Mouse (Mus musculus) forebrain, embryonic 11.5 days (tissue): ENCODE results near the gene Acbd4. TPM values are rescaled to one million over a fixed set of nuclear protein-coding genes. Genes with fewer than 3 reads are reported as not detected.

Source experiments
- ATAC-seq: fragments of 200-750 bp; cut with Nextera tagmentation; replicated peaks from 2 replicates; pipeline ENCODE4 v1.8.0; 2017; ENCODE audit warnings: moderate TSS enrichment; ENCODE audit not compliant: low FRiP score
- DNase-seq: peaks from one replicate; pipeline ENCODE4 v3.0.0-alpha.2; 2017; ENCODE audit warnings: low spot score
- H3K27ac ChIP-seq: fragments of 300-500 bp; sonication (generic); 2 replicates; pipeline ENCODE4 v1.5.1; 2014; ENCODE audit warnings: low read depth, low read length
- H3K27me3 ChIP-seq: fragments of 300-500 bp; sonication (generic); 2 replicates; pipeline ENCODE4 v1.6.1; 2014; ENCODE audit warnings: mild to moderate bottlenecking, low read length, mixed read lengths; ENCODE audit not compliant: control insufficient read depth, insufficient read depth
- H3K36me3 ChIP-seq: fragments of 300-500 bp; sonication (generic); 2 replicates; pipeline ENCODE4 v1.6.1; 2014; ENCODE audit warnings: mild to moderate bottlenecking, low read length, moderate library complexity, mixed read lengths; ENCODE audit not compliant: control insufficient read depth, insufficient read depth
- H3K4me1 ChIP-seq: fragments of 300-500 bp; sonication (generic); replicated peaks from 2 replicates; pipeline ENCODE4 v1.6.1; 2014; ENCODE audit warnings: low read length, mixed read lengths; ENCODE audit not compliant: control insufficient read depth, insufficient read depth
- H3K4me2 ChIP-seq: fragments of 300-500 bp; sonication (generic); 2 replicates; pipeline ENCODE4 v1.6.1; 2014; ENCODE audit warnings: low read depth, mild to moderate bottlenecking, low read length, moderate library complexity, mixed read lengths; ENCODE audit not compliant: severe bottlenecking
- H3K4me3 ChIP-seq: fragments of 300-500 bp; sonication (generic); 2 replicates; pipeline ENCODE4 v1.5.1; 2014; ENCODE audit warnings: low read depth, low read length
- H3K9ac ChIP-seq: fragments of 300-500 bp; sonication (generic); 2 replicates; pipeline ENCODE4 v1.6.1; 2014; ENCODE audit warnings: low read length
- H3K9me3 ChIP-seq: fragments of 300-500 bp; sonication (generic); 2 replicates; pipeline ENCODE4 v1.6.1; 2016; ENCODE audit warnings: low read length, mixed read lengths; ENCODE audit not compliant: control insufficient read depth
- WGBS: fragments of 180-500 bp; shearing (Covaris S2); extraction: QIAGEN DNeasy Blood & Tissue Kit; methylation state at CpG from one replicate; pipeline ENCODE4 v1.1.7; 2014; 5-methylcytosine and 5-hydroxymethylcytosine counted together
- polyA plus RNA-seq: library from polyadenylated mRNA; unstranded; fragments of >200 nt; fragmentation: Nextera tagmentation; extraction: Ambion mirVana; gene quantifications from 2 replicates; pipeline ENCODE4 v1.2.1, GENCODE M21; 2014

The Acbd4 gene
- 7.8 and 8.1 TPM in 2 replicates for polyA plus RNA-seq

DNA sequence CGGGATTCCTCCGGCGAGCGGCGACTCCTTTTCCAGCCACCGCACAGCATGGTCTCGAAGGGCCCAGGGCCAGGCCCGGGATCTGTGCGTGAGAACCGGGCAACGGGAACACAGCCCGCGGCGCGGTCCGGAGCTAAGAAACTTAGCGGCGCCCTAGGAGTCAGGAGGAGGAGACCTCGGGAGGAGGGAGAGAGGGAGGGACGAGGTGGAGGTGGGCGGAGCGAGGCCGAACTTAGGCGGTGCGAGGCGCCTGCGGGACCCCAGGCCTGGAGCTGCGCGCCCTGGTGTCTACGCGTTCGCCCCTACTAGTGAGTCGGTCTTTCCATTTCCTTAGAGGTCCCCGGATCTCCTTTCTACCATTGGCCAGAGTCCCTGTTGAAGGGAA is at the start of gene Acbd4, which contains the start of gene Plcd3:
Acbd4 (plus strand) TSS at position 202 of the 385 bp plus-strand sequence.
Plcd3 (minus strand) TSS at position 178 of the 385 bp plus-strand sequence.
- Histone ChIP-seq H3K36me3 (no peaks in the 10 kb centered on the region), H3K27me3 (peaks cover 31% of the 10 kb centered on the region), H3K9me3 (no peaks in the 10 kb centered on the region), H3K4me3 (peak within 1 kb of the TSS; percentile 42), H3K4me2 (peak within 1 kb of the TSS; percentile 85), H3K4me1 (peaks cover 16% of the 10 kb centered on the region), H3K9ac (peak within 1 kb of the TSS; percentile 51), H3K27ac (no peak within 1 kb of the TSS)
- peak; percentile 26; the same call in 1 of the 2 replicates for ATAC-seq
- peak; percentile 79 for DNase-seq
- WGBS = under 1% methylated on average over 34 of the region's 34 CpGs

DNA sequence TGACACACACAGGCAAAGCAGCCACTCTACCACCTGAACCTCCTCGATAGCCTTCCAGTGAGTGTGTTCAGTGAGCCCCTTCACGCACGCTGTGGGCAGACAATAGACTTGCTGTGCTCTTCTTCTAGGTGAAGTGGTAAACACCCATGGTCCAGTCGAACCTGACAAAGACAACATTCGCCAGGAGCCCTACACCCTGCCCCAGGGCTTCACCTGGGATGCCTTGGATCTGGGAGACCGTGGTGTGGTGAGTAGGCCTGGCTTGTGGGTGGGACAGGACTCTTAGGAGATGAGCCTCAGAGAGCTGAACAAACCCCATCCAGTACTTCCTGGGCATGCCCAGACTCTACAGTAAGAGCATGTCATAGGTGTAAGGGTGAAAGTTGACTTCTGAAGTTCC is 49.4 kb upstream of the Acbd4 start:
- H3K36me3 ChIP-seq = peaks cover 4% of the 10 kb centered on the region; the same call in 1 of the 2 replicates
- no peak for ATAC-seq

DNA sequence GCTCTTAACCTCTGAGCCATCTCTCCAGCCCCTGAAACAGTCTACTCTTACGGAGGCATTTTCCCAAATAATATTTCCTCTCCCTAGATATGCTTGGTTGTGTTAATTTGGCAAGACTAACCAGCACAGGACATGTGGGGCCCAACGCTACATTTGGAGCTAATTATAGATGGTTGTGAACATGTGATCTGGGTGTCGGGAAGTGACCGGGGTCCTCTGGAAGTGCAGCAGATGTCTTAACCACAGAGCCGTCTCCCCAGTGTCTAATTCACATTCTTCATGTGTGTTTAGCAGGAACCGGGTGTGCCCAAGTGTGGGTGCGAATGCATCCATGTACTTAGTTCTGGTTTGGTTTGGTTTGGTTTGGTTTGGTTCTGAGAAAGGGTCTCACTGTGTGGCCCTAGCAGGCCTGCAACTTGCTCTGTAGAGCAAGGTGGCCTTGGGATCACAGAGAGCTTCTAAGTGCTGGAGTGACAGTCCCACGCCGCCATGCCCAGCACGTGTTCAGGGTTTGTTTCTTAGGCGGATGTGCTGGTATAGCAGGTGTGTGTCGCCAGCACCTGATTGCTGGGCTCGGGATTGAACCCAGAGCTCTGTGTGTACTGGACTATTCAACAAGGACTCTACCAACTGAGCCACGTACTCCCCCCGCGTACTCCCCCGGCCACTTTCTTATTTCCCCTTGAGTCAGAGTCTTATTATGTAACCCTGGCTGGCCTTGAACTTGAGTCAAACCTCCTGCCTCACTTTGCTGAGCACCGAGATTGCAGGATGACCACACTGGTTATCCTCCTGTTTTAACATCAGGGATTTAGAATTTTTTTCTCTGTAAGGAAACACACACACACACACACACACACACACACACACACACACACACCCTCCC is 48.0 kb upstream of the Acbd4 start:
- no peak overlapping the region for H3K27ac ChIP-seq
- H3K36me3 ChIP-seq = peaks cover 4% of the 10 kb centered on the region; the same call in 1 of the 2 replicates
- no peaks in the 10 kb centered on the region for H3K27me3 ChIP-seq
- no peak for ATAC-seq
- H3K4me1 ChIP-seq = no peaks in the 10 kb centered on the region
- no peak overlapping the region for H3K9ac ChIP-seq
- DNase-seq = no peak
- H3K9me3 ChIP-seq = no peaks in the 10 kb centered on the region
- H3K4me3 ChIP-seq = no peak overlapping the region
- no peak overlapping the region for H3K4me2 ChIP-seq
- 93% methylated on average over 18 of the region's 18 CpGs for WGBS

More for the DNA sequence above, 49.4 kb upstream of the Acbd4 start:
- no peaks in the 10 kb centered on the region for H3K4me1 ChIP-seq
- no peak overlapping the region for H3K4me2 ChIP-seq
- no peak for DNase-seq
- no peak overlapping the region for H3K27ac ChIP-seq
- no peaks in the 10 kb centered on the region for H3K27me3 ChIP-seq
- 91% methylated on average over 6 of the region's 6 CpGs for WGBS
- H3K4me3 ChIP-seq = no peak overlapping the region
- H3K9me3 ChIP-seq = no peaks in the 10 kb centered on the region
- no peak overlapping the region for H3K9ac ChIP-seq

DNA sequence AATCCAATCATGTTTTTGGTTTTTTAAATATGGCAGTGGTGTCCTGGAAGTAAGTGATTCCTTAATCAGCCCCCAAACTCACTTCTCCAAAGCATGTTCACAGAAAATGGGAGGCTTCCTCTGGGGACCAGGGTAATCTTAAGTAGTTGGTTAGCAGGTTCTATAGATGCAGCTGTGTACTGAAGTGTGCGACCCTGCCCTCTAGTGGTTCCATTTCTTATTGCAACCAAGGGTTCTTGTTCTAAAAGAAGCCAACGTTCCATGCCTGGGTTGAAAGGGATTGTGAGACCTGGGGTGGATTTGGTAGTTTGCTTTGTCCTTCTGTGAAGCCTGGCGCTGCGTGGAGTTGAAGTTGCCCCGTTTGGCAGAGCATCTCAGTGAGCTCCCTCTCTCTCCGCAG is 46.7 kb upstream of the Acbd4 start:
- peaks cover 8% of the 10 kb centered on the region; the same call in 1 of the 2 replicates for H3K36me3 ChIP-seq
- 51% methylated on average over 6 of the region's 6 CpGs for WGBS

DNA sequence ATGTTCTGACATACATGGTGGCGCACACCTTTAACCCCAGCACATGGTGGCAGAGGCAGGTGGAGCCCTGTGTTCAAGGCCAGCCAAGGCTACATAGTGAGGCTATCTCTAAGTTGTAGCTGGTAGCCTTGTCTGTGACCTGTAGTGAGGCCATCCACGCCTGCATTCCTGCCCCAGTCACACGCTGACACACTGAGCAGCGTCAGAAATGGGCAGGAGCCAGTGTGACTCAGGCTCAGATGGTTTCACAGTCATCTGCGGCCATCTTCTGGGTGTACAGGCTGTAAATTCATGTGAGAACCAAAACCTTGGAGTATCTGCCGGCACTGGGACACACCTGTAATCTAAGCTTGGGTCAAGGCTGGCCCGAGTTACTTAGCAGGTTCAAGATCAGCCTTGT is 44.8 kb upstream of the Acbd4 start:
- Histone ChIP-seq H3K9me3 (no peaks in the 10 kb centered on the region), H3K27ac (no peak overlapping the region), H3K4me1 (no peaks in the 10 kb centered on the region), H3K36me3 (peaks cover 8% of the 10 kb centered on the region; the same call in 1 of the 2 replicates), H3K9ac (no peak overlapping the region), H3K4me3 (no peak overlapping the region), H3K27me3 (no peaks in the 10 kb centered on the region), H3K4me2 (no peak overlapping the region)
- DNase-seq (no peak), ATAC-seq (no peak)
- WGBS = 96% methylated on average over 7 of the region's 7 CpGs

More for the DNA sequence above, 46.7 kb upstream of the Acbd4 start:
- Histone ChIP-seq H3K9me3 (no peaks in the 10 kb centered on the region), H3K27ac (no peak overlapping the region), H3K4me2 (no peak overlapping the region), H3K9ac (no peak overlapping the region), H3K4me3 (no peak overlapping the region), H3K27me3 (no peaks in the 10 kb centered on the region), H3K4me1 (no peaks in the 10 kb centered on the region)
- peak; percentile 84 for DNase-seq
- ATAC-seq = no peak

DNA sequence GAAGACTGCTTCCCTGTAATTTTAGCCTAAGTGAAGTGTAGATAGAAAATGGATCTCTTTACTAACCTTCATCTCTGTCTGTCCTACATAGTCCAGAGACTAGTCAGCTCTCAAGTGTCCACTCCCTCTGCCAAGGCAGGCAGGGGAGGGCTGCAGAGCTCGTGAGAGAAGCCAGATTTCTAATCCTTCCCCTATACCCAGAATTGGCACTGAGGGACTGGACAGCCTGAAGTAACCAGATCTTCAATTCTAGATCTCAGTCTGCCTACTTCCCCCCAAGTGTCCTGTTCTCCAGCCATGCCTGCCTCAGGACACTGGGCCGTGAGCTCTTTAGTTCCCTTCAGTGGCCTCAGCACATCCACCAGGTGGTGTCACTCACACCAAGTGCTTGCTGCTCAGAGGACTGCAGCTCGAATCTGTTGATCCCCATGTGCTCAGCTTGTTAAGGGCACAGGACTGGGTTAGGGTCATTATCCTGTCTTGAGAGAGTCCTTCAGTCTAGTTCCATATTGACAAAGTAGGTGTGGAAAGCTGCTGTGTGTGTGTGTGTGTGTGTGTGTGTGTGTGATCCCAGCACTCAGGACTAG is 42.9 kb upstream of the Acbd4 start:
- no peak overlapping the region for H3K4me2 ChIP-seq
- no peak overlapping the region for H3K27ac ChIP-seq
- H3K9me3 ChIP-seq = no peaks in the 10 kb centered on the region
- DNase-seq (no peak), ATAC-seq (no peak)
- no peaks in the 10 kb centered on the region for H3K27me3 ChIP-seq
- WGBS = 84% methylated on average over 3 of the region's 3 CpGs
- H3K36me3 ChIP-seq = peaks cover 8% of the 10 kb centered on the region; the same call in 1 of the 2 replicates
- no peak overlapping the region for H3K4me3 ChIP-seq
- no peaks in the 10 kb centered on the region for H3K4me1 ChIP-seq
- H3K9ac ChIP-seq = no peak overlapping the region

DNA sequence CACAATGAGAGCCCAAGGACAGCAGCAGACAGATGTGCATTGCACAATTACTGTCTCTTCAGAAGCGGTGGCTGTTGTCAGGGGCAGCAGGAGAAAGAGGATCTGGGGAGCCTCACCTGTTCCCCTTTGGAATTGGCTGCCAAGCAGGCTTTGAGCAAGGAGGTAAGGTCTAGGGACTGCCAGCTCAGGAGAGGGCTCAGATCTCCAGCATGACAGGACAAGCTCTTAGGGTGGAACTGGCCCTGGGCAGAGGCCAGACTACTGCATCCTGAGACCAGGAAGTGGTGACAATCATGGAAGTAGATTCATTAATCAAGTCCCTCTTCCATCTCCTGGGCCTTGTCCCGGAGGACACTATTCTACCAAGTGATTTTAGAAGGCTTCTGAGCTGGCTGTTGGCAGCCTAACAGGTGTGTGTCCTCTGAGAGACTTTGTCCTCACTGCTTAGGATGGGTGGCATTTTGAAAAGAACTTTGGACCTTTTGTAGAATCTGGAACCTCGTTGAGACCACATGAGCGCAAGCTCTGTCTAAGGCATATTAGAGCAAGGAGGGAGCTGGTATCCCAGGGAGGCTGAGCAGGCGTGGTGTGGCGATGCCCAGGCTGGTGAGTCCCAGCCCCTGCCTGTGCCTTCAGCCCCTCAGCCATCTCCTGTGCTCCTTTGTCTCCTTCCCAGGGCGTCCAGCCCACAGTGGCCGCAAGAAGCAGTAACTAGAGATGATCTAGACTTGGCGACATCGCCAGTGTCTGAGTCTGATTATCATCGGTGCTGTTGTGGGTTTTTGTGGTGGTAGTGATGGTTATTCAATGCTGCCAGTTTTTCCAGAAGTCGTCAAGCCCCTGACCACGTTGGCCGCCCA is 35.1 kb upstream of the Acbd4 start:
- H3K9ac ChIP-seq = no peak overlapping the region
- H3K4me2 ChIP-seq = no peak overlapping the region
- ATAC-seq = no peak
- peaks cover 14% of the 10 kb centered on the region for H3K36me3 ChIP-seq
- DNase-seq = no peak
- 97% methylated on average over 14 of the region's 14 CpGs for WGBS
- H3K27me3 ChIP-seq = no peaks in the 10 kb centered on the region
- H3K4me3 ChIP-seq = no peak overlapping the region
- H3K27ac ChIP-seq = no peak overlapping the region
- H3K4me1 ChIP-seq = no peaks in the 10 kb centered on the region
- no peaks in the 10 kb centered on the region for H3K9me3 ChIP-seq

DNA sequence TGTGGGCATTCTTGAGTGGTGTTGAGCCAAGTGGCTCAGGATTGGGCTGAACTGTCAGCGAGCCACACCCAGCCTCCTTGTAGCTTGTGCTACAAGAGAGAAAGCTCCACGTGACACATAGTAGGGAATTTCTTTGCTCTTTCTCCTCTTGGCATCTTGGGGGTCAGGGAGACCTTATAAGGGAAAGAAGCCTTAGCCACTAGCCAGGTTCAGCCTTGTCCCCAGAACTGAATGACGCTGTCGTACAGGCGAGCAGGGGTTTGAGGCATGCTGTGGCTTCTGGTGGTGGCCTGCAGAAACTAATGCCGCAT is 34.5 kb upstream of the Acbd4 start:
- peaks cover 14% of the 10 kb centered on the region for H3K36me3 ChIP-seq
- 95% methylated on average over 6 of the region's 6 CpGs for WGBS
- H3K4me1 ChIP-seq = no peaks in the 10 kb centered on the region
- no peak overlapping the region for H3K4me2 ChIP-seq
- no peaks in the 10 kb centered on the region for H3K9me3 ChIP-seq
- ATAC-seq (no peak), DNase-seq (no peak)
- no peak overlapping the region for H3K27ac ChIP-seq
- H3K4me3 ChIP-seq = no peak overlapping the region
- H3K27me3 ChIP-seq = no peaks in the 10 kb centered on the region
- H3K9ac ChIP-seq = no peak overlapping the region
